Comparison of ENCODE assay signal across 18 mouse cellular contexts in the genomic region with DNA sequence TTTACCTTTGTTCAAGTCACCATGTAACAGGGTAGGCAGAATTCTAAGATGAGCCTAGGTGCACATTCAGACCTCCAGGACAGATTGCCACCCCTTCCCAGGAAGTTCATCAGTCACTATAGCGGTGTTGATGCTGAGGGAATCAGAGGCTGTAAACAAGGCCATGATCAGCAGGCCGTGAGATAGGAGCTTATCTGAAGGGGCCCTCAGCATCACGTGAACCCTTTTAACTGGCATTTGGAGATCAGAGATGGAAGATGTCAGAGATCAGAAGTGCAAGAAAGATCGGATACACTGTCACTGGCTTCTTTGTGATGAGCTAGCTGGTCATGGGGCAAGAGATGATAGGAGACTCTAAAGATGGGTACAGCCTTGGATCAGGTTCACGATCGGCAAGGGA.
"Had no signal": no experiment of that assay in that cellular context is flagged by ENCODE, and none has a peak within 500 bp of the region (broad histone marks: within the 10 kb centered on the region; RNA-seq: fewer than 3 reads in every experiment).

No protein-coding gene starts in this region.

- ATAC-seq: midbrain, embryonic 16.5 days had no signal

- H3K27me3 ChIP-seq: midbrain, embryonic 12.5 days; neural tube, embryonic 15.5 days had no signal

- H3K4me3 ChIP-seq: midbrain, embryonic 10.5 days; midbrain, embryonic 12.5 days; myocyte; neural tube, embryonic 13.5 days; neural tube, embryonic 15.5 days had no signal

- H3K4me2 ChIP-seq: lung, embryonic 14.5 days; midbrain, embryonic 12.5 days; neural tube, embryonic 13.5 days; neural tube, embryonic 15.5 days had no signal

- H3K36me3 ChIP-seq: midbrain, embryonic 12.5 days; neural tube, embryonic 13.5 days; neural tube, embryonic 15.5 days had no signal

- H3K9ac ChIP-seq: lung, embryonic 14.5 days; midbrain, embryonic 12.5 days; neural tube, embryonic 13.5 days; neural tube, embryonic 15.5 days had no signal

- H3K27ac ChIP-seq: midbrain, embryonic 10.5 days; midbrain, embryonic 12.5 days; neural tube, embryonic 13.5 days; neural tube, embryonic 15.5 days had no signal

- H3K9me3 ChIP-seq: midbrain, embryonic 10.5 days; midbrain, embryonic 12.5 days; neural tube, embryonic 13.5 days; neural tube, embryonic 15.5 days had no signal

- DNase-seq: lung, adult 18-20 months; lung, postnatal 10 days; lung, postnatal 4 days; midbrain, embryonic 14.5 days; right cerebral cortex, adult 18-20 months; right cerebral cortex, postnatal 25 days; right cerebral cortex, postnatal 4 days; spleen, adult 18-20 months; thymus, adult 18-20 months; thymus, postnatal 14 days; thymus, postnatal 36 days had no signal
